ENCODE assay signal across 7 mouse cellular contexts in genomic region chr7:18910241-18910831, GRCm38 (mm10). TPM values are rescaled to one million over a fixed set of nuclear protein-coding genes. Genes with fewer than 3 reads are reported as not detected.
DNase-seq lines count a peak whose midpoint lies in the region; ATAC-seq lines count a peak whose summit lies in the region.

Gene Ccdc61, minus strand, starts transcription at chr7:18910415.

- H3K27me3 ChIP-seq in embryonic facial prominence, embryonic 11.5 days (ENCODE audit: control insufficient read depth, insufficient read depth, low read length), result no peaks in the 10 kb centered on the region
- H3K27me3 ChIP-seq in limb, embryonic 10.5 days (ENCODE audit: low read depth, poor library complexity, severe bottlenecking), result no peaks in the 10 kb centered on the region
- H3K27me3 ChIP-seq in midbrain, embryonic 13.5 days, result no peaks in the 10 kb centered on the region

- no peaks in the 10 kb centered on the region; the same call in 1 of the 2 replicates for H3K4me1 ChIP-seq in embryonic facial prominence, embryonic 11.5 days (ENCODE audit: control insufficient read depth, insufficient read depth, low read length)
- H3K4me1 ChIP-seq in limb, embryonic 10.5 days, result peaks cover 17% of the 10 kb centered on the region
- H3K4me1 ChIP-seq in midbrain, embryonic 13.5 days (replicated peaks), result peaks cover 27% of the 10 kb centered on the region

- peak within 1 kb of the TSS; percentile 83 for H3K4me3 ChIP-seq in embryonic facial prominence, embryonic 11.5 days (ENCODE audit: low read depth, low read length)
- peak within 1 kb of the TSS; percentile 83 for H3K4me3 ChIP-seq in limb, embryonic 10.5 days
- peak within 1 kb of the TSS; percentile 75 for H3K4me3 ChIP-seq in midbrain, embryonic 13.5 days (replicated peaks)

- no peak within 1 kb of the TSS for H3K27ac ChIP-seq in embryonic facial prominence, embryonic 11.5 days (replicated peaks; ENCODE audit: low read depth, low read length)
- H3K27ac ChIP-seq in limb, embryonic 10.5 days, result peak within 1 kb of the TSS; percentile 79
- H3K27ac ChIP-seq in midbrain, embryonic 13.5 days, result peak within 1 kb of the TSS; percentile 70

- WGBS in embryonic facial prominence, embryonic 11.5 days, result under 1% methylated on average over 33 of the region's 33 CpGs
- under 1% methylated on average over 33 of the region's 33 CpGs for WGBS in limb, embryonic 10.5 days
- WGBS in midbrain, embryonic 13.5 days, result under 1% methylated on average over 33 of the region's 33 CpGs

- H3K36me3 ChIP-seq in embryonic facial prominence, embryonic 11.5 days (replicated peaks; ENCODE audit: control insufficient read depth, insufficient read depth, low read depth, low read length), result no peaks in the 10 kb centered on the region
- 0 out of 2 replicates have a peak, but pooled peaks cover 11% of the 10 kb centered on the region for H3K36me3 ChIP-seq in limb, embryonic 10.5 days
- H3K36me3 ChIP-seq in midbrain, embryonic 13.5 days, result no peaks in the 10 kb centered on the region

- DNase-seq in adrenal gland, postnatal 14 days, result peak; percentile 97
- DNase-seq in embryonic facial prominence, embryonic 11.5 days (ENCODE audit: low spot score), result peak; percentile 99
- DNase-seq in kidney, adult 11 months, result peak; percentile 99
- DNase-seq in limb, embryonic 10.5 days (ENCODE audit: low spot score), result peak; percentile 95
- peak; percentile 89 for DNase-seq in spleen, adult 12 weeks (ENCODE audit: low spot score)

- H3K9ac ChIP-seq in embryonic facial prominence, embryonic 11.5 days (replicated peaks; ENCODE audit: low read length), result peak within 1 kb of the TSS; percentile 64
- H3K9ac ChIP-seq in midbrain, embryonic 13.5 days (replicated peaks), result peak within 1 kb of the TSS; percentile 60

- ATAC-seq in embryonic facial prominence, embryonic 11.5 days (replicated peaks; ENCODE audit: insufficient number of reproducible peaks, low FRiP score, low TSS enrichment, low read depth), result peak; percentile 98
- ATAC-seq in granulocyte monocyte progenitor cell, adult 5-6 weeks (replicated peaks; ENCODE audit: poor library complexity, severe bottlenecking), result peak; percentile 96
- peak; percentile 98 for ATAC-seq in midbrain, embryonic 13.5 days

- no peaks in the 10 kb centered on the region for H3K9me3 ChIP-seq in embryonic facial prominence, embryonic 11.5 days (replicated peaks; ENCODE audit: control insufficient read depth, low read length)
- no peaks in the 10 kb centered on the region for H3K9me3 ChIP-seq in limb, embryonic 10.5 days (replicated peaks)
- H3K9me3 ChIP-seq in midbrain, embryonic 13.5 days, result no peaks in the 10 kb centered on the region

- peak within 1 kb of the TSS; percentile 57 for H3K4me2 ChIP-seq in embryonic facial prominence, embryonic 11.5 days (ENCODE audit: low read depth, low read length)
- H3K4me2 ChIP-seq in midbrain, embryonic 13.5 days (replicated peaks), result peak within 1 kb of the TSS; percentile 75

RNA-seq across cellular contexts. Expression of gene Ccdc61, which starts in this region (rescaled TPM):
- 12.2 and 12.9 TPM in 2 replicates for total RNA-seq in adrenal gland, postnatal 14 days (2021)
- polyA plus RNA-seq in embryonic facial prominence, embryonic 11.5 days (2014; fragmentation: Nextera tagmentation; extraction: Ambion mirVana), result 22.6 and 26.5 TPM in 2 replicates
- 34.6 and 45.4 TPM in 2 replicates for total RNA-seq in granulocyte monocyte progenitor cell, adult 5-6 weeks (2014; fragmentation: Nextera tagmentation)
- 11.4 and 12.1 TPM in 2 replicates for total RNA-seq in granulocyte monocyte progenitor cell, adult 5-6 weeks (2017)
- 34.1 and 37.6 TPM in 2 replicates for polyA plus RNA-seq in limb, embryonic 10.5 days (2016; fragmentation: Nextera tagmentation; extraction: Ambion mirVana)
- 20.0 and 23.6 TPM in 2 replicates for polyA plus RNA-seq in midbrain, embryonic 13.5 days (2015; fragmentation: Nextera tagmentation; extraction: Ambion mirVana)
